Mouse (Mus musculus) gonadal fat pad, adult 2 months (tissue): ENCODE measurements around the gene Pdss1. TPM values are rescaled to one million over a fixed set of nuclear protein-coding genes. Genes with fewer than 3 reads are reported as not detected.
"Not testable (repeated sequence)": the region's sequence is repeated elsewhere in the genome, so short reads cannot be mapped to it uniquely, and the experiment has no call there.

ENCODE experiments used
- DNase-seq: peaks from one replicate; pipeline ENCODE4 v3.0.0-alpha.2; 2012; ENCODE audit warnings: low read depth
- polyA plus RNA-seq: library from polyadenylated mRNA; depleted of rRNA; stranded (reverse); fragments of >200 nt; gene quantifications from 2 replicates; pipeline ENCODE4 v1.2.3, GENCODE M21; 2012; rRNA removed

The Pdss1 gene
- 3.6 and 4.2 TPM in 2 replicates for polyA plus RNA-seq

DNA sequence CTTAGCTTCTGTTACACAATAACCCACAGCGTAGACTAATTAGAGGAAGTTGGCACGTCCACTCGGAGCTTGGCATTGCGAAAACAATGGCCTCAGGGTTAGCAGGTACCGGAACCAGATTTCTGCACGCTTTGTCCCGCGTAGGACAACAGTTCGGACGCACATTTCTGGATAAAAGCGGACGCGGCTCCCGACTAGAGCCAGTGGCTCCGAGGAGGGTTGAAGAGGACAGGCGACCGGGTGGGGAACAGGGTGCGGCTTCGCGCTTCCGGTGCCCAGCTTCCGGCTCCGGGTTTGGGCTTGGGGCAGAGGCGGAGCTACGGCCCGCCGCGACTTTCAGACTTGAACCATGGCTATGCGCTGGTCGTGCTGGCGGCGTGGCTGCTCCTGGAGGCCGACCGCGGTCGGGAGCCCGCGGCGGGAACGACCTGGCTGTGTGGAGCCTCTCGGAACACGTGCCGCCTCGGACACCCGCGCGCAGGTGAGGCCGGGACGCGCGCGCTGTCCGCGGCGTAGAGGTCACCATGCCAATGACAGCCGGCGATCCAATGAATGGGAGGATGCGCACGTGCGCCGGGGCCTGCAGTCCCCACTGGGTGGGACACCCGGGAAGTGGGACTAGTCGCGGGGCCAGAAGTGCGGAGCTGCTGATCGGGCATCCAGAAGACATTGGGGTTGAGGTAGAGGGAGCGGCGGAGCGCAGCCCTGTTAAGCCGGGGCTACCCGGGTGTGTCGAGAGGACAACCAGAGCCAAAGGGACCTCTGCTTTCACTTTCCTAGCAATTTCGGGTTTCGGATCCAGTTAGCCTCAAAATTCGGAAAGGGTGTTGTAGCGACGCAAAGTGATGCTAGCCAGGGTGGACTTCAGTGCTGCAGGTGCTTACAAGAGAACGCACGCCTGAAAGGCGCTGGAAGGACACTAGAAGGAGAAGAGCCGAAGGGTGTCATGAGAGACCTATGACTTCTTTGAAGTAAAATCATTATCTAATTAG lies at the start of gene Pdss1:
TSS of gene Pdss1 (plus strand) at position 241 of the 992 bp plus-strand sequence.
- peak; percentile 90 for DNase-seq

- peak; percentile 84 for DNase-seq
Measured at GRCm38 (mm10) chr2:22851900-22852299, 43.4 kb upstream of the Pdss1 start.

DNA sequence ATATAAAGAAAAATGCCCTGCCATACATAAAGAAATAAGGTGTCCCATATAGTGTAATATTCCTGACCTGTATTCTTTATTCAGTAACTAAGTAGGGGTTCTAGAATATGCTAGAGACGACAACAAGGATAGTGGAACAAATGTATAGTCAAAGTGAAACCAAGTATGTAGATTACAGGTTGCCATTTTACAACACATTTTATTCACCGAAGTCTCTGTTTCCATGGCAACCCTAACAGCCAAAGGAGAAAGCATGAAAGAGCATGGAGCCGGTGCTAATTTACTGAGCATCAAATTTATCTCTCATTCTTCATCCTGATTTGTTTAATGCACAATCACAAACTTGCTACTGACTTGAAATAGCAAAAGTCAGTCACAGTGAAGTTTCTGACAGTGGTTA lies 37.8 kb upstream of the Pdss1 start:
- no peak for DNase-seq

DNA sequence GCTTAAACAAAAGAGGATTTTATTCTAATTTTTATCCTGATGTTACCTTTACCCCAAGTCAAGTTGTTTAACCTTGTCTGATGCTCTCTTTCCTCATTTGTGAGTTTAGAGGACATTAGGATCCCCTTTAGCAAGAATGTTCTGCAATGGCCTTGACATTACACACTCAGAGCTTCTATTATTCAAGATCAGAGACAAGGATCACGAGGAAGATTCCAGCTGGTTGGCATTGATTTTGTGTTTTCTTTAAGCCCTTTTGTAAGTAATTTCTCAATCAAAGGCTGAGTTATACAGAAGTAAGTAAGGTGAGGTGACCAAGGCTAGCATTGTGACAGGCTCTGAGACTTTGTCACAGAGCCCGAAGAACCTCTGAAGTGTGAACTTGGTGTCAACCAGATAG lies 33.1 kb upstream of the Pdss1 start:
- DNase-seq, result peak; percentile 98

DNA sequence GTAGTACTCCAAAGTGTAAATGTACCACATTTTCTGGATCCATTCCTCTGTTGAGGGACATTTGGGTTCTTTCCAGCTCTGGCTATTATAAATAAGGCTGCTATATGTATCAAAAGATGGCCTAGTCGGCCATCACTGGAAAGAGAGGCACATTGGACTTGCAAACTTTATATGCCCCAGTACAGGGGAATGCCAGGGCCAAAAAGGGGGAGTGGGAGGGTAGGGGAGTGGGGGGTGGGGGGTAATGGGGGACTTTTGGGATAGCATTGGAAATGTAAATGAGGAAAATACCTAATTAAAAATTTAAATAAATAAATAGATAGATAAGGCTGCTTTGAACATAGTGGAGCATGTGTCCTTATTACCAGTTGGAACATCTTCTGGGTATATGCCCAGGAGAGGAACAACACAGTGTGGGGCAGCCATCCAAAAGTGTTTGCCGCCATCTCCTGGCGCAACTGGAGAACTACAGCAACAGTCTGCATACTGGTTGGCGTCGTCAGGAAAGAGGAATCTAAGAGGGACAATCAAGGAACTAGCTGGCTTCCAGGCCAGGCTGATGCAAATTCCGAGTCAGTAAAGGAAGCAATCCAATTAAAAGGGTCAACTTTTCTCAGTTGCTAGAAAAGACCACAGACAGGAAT lies 30.8 kb upstream of the Pdss1 start:
- DNase-seq, result not testable (repeated sequence)

GRCm38 (mm10) chr2:22865818-22866217 lies 29.5 kb upstream of the Pdss1 start:
- DNase-seq, result peak; percentile 99

DNA sequence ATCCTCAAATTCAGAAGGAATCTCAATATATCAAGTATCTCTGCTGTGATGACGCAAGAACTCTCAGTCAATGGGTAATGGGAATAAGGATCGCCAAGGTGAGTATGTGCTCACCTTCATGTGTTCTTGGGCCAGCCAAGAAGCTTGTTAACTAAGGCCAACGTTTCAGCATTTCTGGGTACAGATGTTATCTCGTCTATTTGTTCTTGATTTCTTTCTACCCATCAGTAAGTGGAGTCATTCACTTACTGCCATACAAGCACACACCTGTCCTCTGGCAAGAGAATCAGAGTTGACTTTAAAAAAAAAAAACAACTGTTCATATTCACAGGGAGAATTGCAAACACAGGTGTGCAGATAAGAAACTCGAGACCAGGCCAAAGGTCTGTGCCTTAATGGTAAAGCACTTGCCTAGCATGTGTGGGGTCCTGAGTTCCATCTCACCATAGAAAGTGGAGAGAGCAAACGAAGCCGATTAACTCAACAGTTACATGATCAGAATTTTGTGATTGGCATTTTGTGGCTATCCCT lies 28.4 kb upstream of the Pdss1 start:
- DNase-seq, result peak; percentile 97

DNA sequence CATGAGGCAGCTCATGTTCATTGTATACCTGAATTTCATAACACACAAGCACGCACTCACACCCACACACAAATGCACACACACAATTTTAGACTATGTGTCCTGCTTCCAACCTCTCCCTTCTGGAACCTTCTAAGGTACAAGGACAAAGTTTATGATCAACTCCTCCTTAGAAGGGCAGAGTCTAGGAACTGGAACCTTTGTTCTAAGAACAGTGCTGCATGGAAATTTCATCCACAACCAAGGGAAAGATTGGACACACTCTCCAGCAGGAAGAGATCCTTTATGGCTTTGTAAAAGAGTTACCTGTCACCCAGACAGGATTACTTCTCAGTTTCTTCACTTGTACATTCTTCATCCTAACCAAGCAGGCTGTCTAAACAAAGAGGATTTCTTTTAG lies 22.2 kb upstream of the Pdss1 start:
- DNase-seq, result no peak

- peak; percentile 100 for DNase-seq
Measured at GRCm38 (mm10) chr2:22874628-22875027, 20.7 kb upstream of the Pdss1 start.

DNA sequence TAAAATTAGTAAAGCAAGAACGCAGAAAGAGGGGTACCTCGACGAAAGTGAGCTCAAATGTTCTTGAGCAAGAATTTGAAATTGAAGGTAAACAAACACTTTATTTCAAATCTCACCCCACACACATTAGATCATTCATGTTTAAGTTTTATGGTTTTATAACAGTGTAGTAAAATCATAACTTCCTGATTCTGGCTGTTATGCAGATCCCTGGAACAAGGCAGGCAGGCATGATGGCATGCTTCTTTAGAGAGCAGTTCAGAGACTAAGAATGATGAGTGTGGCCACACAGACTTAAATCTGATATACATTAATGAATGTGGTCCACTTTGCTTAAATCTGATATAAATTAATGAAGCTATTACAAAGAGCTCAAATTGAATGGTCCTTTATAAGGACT lies 18.7 kb upstream of the Pdss1 start:
- DNase-seq, result no peak

DNA sequence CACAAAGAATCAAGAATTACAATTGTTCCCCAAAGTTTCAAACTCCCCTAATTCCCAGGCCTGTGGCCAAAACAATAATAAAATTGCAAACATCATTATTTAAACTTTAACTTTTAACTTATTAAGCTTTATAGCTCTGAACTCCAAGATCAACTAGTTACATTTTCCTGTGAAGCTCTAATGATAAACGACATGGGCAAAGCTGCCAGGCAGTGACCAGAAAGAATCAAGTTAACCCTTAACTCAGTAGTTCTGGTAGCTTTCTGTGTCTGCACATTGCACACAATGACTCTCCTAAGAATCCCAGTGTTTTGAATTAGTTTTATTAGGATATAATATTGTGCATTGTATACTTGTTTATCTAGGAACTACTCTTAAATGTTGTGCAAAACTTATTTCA lies 16.5 kb upstream of the Pdss1 start:
- no peak for DNase-seq

- DNase-seq, result not testable (repeated sequence)
Measured at GRCm38 (mm10) chr2:22880726-22881125, 14.6 kb upstream of the Pdss1 start.

DNA sequence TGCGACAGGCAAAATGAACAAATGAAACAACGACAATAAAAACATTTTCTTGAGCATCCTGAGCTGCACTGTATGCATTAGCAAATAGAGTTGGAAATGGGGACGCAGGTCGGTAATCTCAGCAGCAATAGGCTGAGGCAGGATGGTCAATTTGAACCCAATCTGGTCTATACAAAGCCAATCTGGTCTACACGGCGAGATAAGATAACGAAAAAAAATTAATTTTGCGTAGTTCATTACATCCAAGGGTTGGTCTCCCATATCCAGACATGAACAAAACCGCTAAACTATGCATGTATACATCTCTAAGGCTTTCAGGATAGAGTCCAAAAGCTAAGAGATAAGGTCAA lies 415 bp upstream of the Pdss1 start:
- DNase-seq, result no peak

DNA sequence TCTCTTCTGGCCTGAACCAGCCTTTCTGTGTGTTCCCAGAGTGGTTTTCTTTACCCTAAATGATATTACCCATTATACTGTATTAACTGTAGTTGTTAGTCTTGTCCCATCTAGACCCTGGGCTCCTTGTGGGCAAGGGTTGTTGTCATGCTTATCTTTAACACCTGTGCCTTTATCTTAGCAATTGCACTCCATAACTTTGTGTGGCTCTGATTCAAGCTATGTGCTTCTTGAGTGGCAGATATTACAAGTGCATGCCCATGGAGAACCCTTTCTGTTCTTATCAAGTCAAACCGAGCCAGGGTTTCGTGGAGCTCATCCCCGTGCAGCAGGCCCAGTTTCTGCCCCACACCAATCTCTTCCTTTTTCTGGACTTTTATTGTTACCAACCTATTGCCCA lies 8.6 kb downstream of the Pdss1 start:
- no peak for DNase-seq

DNA sequence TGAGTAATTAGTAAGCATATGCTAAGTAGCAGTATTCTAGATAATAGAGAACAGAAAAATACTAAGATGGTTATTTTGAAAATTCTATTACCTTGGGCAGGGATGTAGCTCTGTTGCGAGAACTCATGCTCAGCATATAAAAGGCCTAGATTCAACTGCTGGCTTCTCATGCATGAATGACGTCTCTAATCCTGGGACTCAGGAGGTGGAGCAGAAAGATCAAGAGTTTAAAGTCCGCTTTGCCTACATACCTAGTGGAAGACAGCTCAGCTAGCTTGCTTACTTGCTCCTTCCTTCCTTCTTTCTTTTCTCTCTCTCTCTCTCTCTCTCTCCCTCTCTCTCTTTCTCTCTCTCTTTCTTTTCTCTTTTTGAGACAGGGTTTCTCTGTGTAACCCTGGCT lies 19.1 kb downstream of the Pdss1 start:
- DNase-seq, result no peak

- no peak for DNase-seq
Measured at GRCm38 (mm10) chr2:22918651-22919050, 23.3 kb downstream of the Pdss1 start.

GRCm38 (mm10) chr2:22925911-22926310 lies 30.6 kb downstream of the Pdss1 start:
- not testable (repeated sequence) for DNase-seq

DNA sequence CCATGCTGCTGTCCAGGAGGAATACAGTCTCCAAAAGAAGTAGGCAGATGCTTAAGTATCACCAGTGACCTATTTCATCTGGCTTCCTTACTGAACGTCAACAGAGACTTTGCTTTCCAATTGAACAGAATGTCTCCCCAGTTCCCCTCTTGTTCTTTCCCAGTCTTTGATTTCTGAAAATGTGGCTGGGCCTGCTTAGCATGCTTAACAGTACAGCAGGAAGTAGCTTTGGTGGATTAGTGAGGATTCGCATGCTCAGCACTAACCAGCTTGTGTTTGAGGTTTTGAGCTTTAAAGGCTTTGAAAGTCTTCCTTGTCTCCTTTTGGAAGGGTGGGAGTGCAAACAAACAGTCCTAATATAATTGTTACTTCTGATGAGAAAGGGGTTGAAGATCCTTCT lies 32.9 kb downstream of the Pdss1 start:
- no peak for DNase-seq

- DNase-seq, result no peak
Measured at GRCm38 (mm10) chr2:22933556-22933955, 38.2 kb downstream of the Pdss1 start.

DNA sequence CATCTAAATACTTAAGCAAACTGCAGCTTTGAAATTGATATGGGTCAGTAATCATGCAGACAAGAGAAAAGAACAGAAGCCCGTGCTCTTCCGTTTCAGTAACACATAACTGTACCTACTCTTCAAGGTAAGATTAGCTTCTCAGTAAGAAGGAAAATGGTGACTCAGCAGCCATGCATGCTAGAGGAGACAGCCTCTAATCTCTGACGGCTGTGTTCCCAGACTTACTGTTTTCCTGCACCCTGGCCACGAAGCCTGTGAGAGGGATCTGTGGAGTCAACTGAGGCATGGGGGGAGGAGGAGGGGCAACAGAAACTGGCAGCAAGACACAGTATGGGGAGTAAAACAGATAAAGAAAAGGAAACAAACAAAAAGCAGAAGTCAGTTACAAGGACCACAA lies 54.6 kb downstream of the Pdss1 start:
- DNase-seq, result no peak

DNA sequence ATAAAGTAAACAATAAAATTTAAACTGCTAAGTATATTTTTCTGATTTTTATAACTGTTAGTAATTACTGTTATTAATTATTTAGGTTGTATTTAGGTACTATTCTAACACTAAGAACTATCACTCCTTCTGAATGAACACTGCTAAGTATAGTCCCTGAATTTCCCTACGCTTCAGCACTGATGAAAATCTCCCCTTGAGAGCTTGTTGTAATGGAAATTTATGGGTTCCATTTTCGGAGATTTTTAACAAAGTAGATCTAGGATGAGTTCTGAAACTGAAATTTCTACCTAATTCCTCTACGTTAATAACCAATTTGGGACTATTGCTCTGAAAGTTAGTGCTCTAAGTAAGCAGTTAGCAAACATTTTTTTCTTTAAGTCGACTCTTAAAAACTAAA lies 59.0 kb downstream of the Pdss1 start:
- no peak for DNase-seq

GRCm38 (mm10) chr2:22955914-22956313 lies 60.6 kb downstream of the Pdss1 start:
- no peak for DNase-seq

DNA sequence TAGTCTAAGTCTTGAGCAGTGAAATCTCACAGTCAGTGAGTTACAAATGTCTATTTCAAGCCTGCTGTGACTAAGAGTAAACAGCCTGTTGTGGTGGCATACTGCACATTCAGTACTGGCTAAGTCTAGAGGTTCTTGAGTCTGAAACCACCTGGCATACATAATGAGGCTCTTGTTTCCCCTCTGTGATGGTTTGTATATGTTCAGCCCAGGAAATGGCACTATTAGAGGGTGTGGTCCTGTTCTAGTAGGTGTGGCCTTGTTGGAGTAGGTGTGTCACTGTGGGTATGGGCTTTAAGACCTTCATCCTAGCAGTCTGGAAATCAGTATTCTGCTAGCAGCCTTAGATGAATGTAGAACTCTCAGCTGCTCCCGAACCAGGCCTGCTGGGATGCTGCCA lies 62.1 kb downstream of the Pdss1 start:
- DNase-seq, result no peak
